In the genomic region with DNA sequence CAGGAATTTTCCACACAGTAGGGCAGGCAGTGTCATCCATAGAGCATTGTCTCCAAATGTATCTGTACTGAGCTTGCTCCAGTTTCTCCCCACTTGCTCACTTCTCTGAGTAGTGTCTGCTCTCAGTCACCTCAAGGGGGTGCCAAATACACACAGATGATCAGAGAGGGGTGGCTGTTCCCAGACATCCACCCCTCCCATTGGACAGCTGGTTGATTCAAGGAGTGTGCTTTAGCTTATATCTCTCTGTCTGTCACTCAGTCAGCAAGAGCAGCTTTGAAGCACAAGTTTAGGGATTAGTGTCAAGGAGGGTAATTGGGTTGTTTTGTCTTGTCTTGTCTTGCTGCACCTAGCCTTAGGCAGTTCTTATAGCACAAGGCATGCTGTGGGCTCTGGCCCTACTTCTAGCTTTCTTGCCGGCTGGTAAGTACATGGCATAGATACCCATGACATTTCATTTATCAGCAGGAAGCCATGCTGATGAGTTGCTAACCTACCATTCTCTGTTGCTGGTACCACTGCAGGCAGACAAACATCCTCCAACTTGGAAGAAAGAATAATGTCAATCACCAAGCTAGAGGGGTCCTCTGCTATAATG, we compare ENCODE assay signal across 9 mouse cellular contexts.
DNase-seq lines count a peak whose midpoint lies in the region; ATAC-seq lines count a peak whose summit lies in the region.
"Had no signal": no experiment of that assay in that cellular context is flagged by ENCODE, and none has a peak within 500 bp of the region (broad histone marks: within the 10 kb centered on the region; RNA-seq: fewer than 3 reads in every experiment).

No protein-coding gene starts in this region.

- peak; percentile 88 for ATAC-seq in midbrain, embryonic 11.5 days (ENCODE audit: low FRiP score)

- no peak overlapping the region for H3K4me3 ChIP-seq in forebrain, embryonic 10.5 days
- no peak overlapping the region for H3K4me3 ChIP-seq in midbrain, embryonic 11.5 days (ENCODE audit: low read depth, low read length)

- WGBS in forebrain, embryonic 10.5 days: 74% methylated on average over 1 of the region's 1 CpGs
- 76% methylated on average over 1 of the region's 1 CpGs for WGBS in midbrain, embryonic 11.5 days

- H3K9ac ChIP-seq in midbrain, embryonic 11.5 days (ENCODE audit: low read length): no peak overlapping the region

- no peak overlapping the region for H3K27ac ChIP-seq in forebrain, embryonic 10.5 days
- H3K27ac ChIP-seq in midbrain, embryonic 11.5 days (ENCODE audit: low read depth, low read length): no peak overlapping the region
- H3K27ac ChIP-seq: macrophage had no signal

- intact Hi-C loops in left cerebral cortex, postnatal 25 days (cut with DNase I): loop anchor here (1.0 to 10.0 kb wide), 5 partner anchors 60 to 1107 kb away; no protein-coding TSS in a partner anchor

- H3K4me2 ChIP-seq in midbrain, embryonic 11.5 days: no peak overlapping the region

- no peaks in the 10 kb centered on the region for H3K36me3 ChIP-seq in forebrain, embryonic 10.5 days (replicated peaks)
- H3K36me3 ChIP-seq in midbrain, embryonic 11.5 days (ENCODE audit: control insufficient read depth, insufficient read depth, low read length): no peaks in the 10 kb centered on the region
- no peaks in the 10 kb centered on the region for H3K36me3 ChIP-seq in splenic B cell, adult 2 months (ENCODE audit: control insufficient read depth, insufficient read depth, low read length, poor library complexity, severe bottlenecking)

- no peaks in the 10 kb centered on the region for H3K27me3 ChIP-seq in forebrain, embryonic 10.5 days (ENCODE audit: poor library complexity, severe bottlenecking)
- no peaks in the 10 kb centered on the region for H3K27me3 ChIP-seq in midbrain, embryonic 11.5 days (ENCODE audit: control insufficient read depth, insufficient read depth, low read length)
- H3K27me3 ChIP-seq in splenic B cell, adult 2 months (ENCODE audit: control insufficient read depth, insufficient read depth, low read length, poor library complexity, severe bottlenecking): no peaks in the 10 kb centered on the region

- peak; percentile 7 to 9 for DNase-seq in heart, adult 18-20 months
- DNase-seq in heart, adult 9 months (ENCODE audit: low spot score in 2 of 2): no peak
- peak; percentile 90 for DNase-seq in c-Kit-positive CD71-positive TER-119-positive erythroid progenitor cells, embryonic 14.5 days (ENCODE audit: low spot score)
- DNase-seq in forebrain, embryonic 10.5 days (ENCODE audit: extremely low spot score, low spot score): peak; percentile 21
- peak; percentile 81 for DNase-seq in induced T-regulatory cell, adult 2 months (ENCODE audit: low read depth)
- DNase-seq in left cerebral cortex, postnatal 25 days (ENCODE audit: low spot score in 2 of 2): peak; percentile 55 to 76
- peak; percentile 85 for DNase-seq in midbrain, embryonic 11.5 days (ENCODE audit: low spot score, missing footprints)
- peak; percentile 67 for DNase-seq in splenic B cell, adult 2 months (ENCODE audit: low read depth, low spot score)

- no peaks in the 10 kb centered on the region for H3K4me1 ChIP-seq in forebrain, embryonic 10.5 days
- H3K4me1 ChIP-seq in midbrain, embryonic 11.5 days (ENCODE audit: control insufficient read depth, insufficient read depth, low read length): no peaks in the 10 kb centered on the region

- H3K9me3 ChIP-seq in forebrain, embryonic 10.5 days: no peaks in the 10 kb centered on the region
- H3K9me3 ChIP-seq in midbrain, embryonic 11.5 days (ENCODE audit: control insufficient read depth, low read length): no peaks in the 10 kb centered on the region

Comparison
In these comparisons a context has a peak if more than half of its experiments do, and no peak if none do; other contexts are left out.
1. DNase-seq: peak in heart, adult 18-20 months (2 of 2), c-Kit-positive CD71-positive TER-119-positive erythroid progenitor cells, embryonic 14.5 days (single experiment), forebrain, embryonic 10.5 days (single experiment), induced T-regulatory cell, adult 2 months (single experiment), left cerebral cortex, postnatal 25 days (2 of 2), midbrain, embryonic 11.5 days (single experiment) and splenic B cell, adult 2 months (single experiment); none in heart, adult 9 months (0 of 2).